In the genomic region with DNA sequence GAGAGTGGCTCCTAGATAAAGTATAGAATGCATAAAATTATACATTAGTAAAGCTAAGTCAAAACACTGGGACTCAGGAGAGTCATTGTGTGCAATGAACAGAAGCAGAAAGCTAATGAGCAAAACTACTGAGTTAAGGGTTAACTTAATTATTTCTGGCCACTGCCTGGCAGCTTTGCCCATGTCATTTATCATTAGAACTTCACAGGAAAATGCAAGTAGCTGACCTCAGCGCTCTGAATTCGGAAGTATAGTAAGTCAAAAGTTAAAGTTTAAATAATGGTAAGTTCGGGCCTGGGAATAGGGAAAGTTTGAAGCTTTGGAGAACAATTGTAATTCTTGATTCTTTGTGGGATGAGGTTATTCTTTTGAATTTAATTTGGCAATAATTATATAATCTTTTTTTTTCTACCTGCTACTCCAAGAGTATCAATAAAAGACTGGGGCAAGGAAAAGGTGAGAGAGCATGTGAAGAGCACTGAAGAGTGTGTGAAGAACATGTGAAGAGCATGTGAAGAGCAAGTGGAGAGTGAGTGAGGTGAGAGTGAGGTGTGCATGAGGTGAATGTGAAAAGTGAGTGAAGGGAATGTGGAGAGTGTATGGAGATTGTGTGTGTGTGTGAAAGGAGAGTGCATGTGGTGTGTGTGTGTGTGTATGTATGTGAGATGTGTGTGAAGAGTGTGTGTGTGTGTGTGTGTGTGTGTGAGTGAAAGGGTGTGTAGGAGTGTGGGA, we compare ENCODE assay signal across 29 mouse cellular contexts. TPM values are rescaled to one million over a fixed set of nuclear protein-coding genes. Genes with fewer than 3 reads are reported as not detected.
A peak's percentile ranks its signal among the peaks of the same experiment; 100 is the strongest.
DNase-seq lines count a peak whose midpoint lies in the region; ATAC-seq lines count a peak whose summit lies in the region.
"Had no signal": no experiment of that assay in that cellular context is flagged by ENCODE, and none has a peak within 500 bp of the region (broad histone marks: within the 10 kb centered on the region; RNA-seq: fewer than 3 reads in every experiment).

No protein-coding gene starts in this region.

- peaks cover 26% of the 10 kb centered on the region for H3K36me3 ChIP-seq in hindbrain, embryonic 16.5 days (ENCODE audit: control insufficient read depth, insufficient read depth, low read length)

- ATAC-seq in hindbrain, embryonic 16.5 days = no peak
- ATAC-seq: forebrain, embryonic 14.5 days; liver, embryonic 12.5 days; midbrain, embryonic 13.5 days had no signal

- no peaks in the 10 kb centered on the region for H3K9me3 ChIP-seq in hindbrain, embryonic 16.5 days (ENCODE audit: control insufficient read depth, low read length)
- H3K9me3 ChIP-seq: embryonic facial prominence, embryonic 12.5 days; hindbrain, embryonic 12.5 days; limb, embryonic 13.5 days; liver, embryonic 12.5 days; midbrain, embryonic 13.5 days had no signal

- H3K4me2 ChIP-seq in hindbrain, embryonic 16.5 days (ENCODE audit: low read length) = no peak overlapping the region
- H3K4me2 ChIP-seq: embryonic facial prominence, embryonic 12.5 days; heart, embryonic 11.5 days; hindbrain, embryonic 12.5 days; limb, embryonic 13.5 days; liver, embryonic 12.5 days; midbrain, embryonic 13.5 days had no signal

- H3K27me3 ChIP-seq in hindbrain, embryonic 16.5 days (replicated peaks; ENCODE audit: control insufficient read depth, insufficient read depth, low read length) = no peaks in the 10 kb centered on the region
- H3K27me3 ChIP-seq: CH12.LX; embryonic facial prominence, embryonic 12.5 days; hindbrain, embryonic 12.5 days; limb, embryonic 13.5 days; liver, embryonic 12.5 days; midbrain, embryonic 13.5 days had no signal

- H3K9ac ChIP-seq in hindbrain, embryonic 16.5 days (ENCODE audit: low read depth, low read length) = no peak overlapping the region
- H3K9ac ChIP-seq: embryonic facial prominence, embryonic 12.5 days; hindbrain, embryonic 12.5 days; limb, embryonic 13.5 days; liver, embryonic 12.5 days; midbrain, embryonic 13.5 days had no signal

- WGBS in hindbrain, embryonic 16.5 days = 46% methylated on average over 3 of the region's 3 CpGs

- H3K27ac ChIP-seq in hindbrain, embryonic 16.5 days (ENCODE audit: low read depth, low read length) = no peak overlapping the region
- H3K27ac ChIP-seq: embryonic facial prominence, embryonic 12.5 days; hindbrain, embryonic 12.5 days; limb, embryonic 13.5 days; liver, embryonic 12.5 days; midbrain, embryonic 13.5 days had no signal

- no peaks in the 10 kb centered on the region for H3K4me1 ChIP-seq in hindbrain, embryonic 16.5 days (ENCODE audit: control insufficient read depth, insufficient read depth, low read depth, low read length)
- H3K4me1 ChIP-seq: embryonic facial prominence, embryonic 12.5 days; hindbrain, embryonic 12.5 days; limb, embryonic 13.5 days; liver, embryonic 12.5 days; midbrain, embryonic 13.5 days had no signal

- peak; percentile 16 for DNase-seq in heart, adult 11 months
- no peak for DNase-seq in heart, adult 9 months (ENCODE audit: low spot score in 2 of 2)
- peak; percentile 16 for DNase-seq in retina, embryonic 14.5 days (ENCODE audit: low spot score)
- no peak for DNase-seq in retina, postnatal 1 day
- peak; percentile 27 for DNase-seq in kidney, postnatal 10 days
- no peak for DNase-seq in thymus, postnatal 0 days (ENCODE audit: low spot score)
- no peak for DNase-seq in right cerebral cortex, postnatal 14 days
- DNase-seq: adrenal gland, postnatal 25 days; cerebellum, adult 11-12 months; cerebellum, adult 9-11 months; embryo, embryonic 11 days; gastrocnemius, postnatal 14 days; heart, postnatal 36 days; lung, postnatal 10 days; spleen, adult 18-20 months; thymus, postnatal 25 days had no signal

- no peak overlapping the region for H3K4me3 ChIP-seq in hindbrain, embryonic 16.5 days (ENCODE audit: low read length)
- H3K4me3 ChIP-seq: embryonic facial prominence, embryonic 12.5 days; hindbrain, embryonic 12.5 days; limb, embryonic 13.5 days; liver, embryonic 12.5 days; midbrain, embryonic 13.5 days had no signal

RNA-seq across cellular contexts. Expression of gene Zmpste24, which starts 20.0 kb away (rescaled TPM):
- polyA plus RNA-seq in thymus, postnatal 0 days (2015; fragmentation: Nextera tagmentation; extraction: Ambion mirVana) = 49.0 and 50.2 TPM in 2 replicates
- polyA plus RNA-seq in hindbrain, embryonic 16.5 days (2015; fragmentation: Nextera tagmentation; extraction: Ambion mirVana) = 26.6 and 28.3 TPM in 2 replicates

RNA-seq across cellular contexts. Expression of gene Tmco2, which starts 30.9 kb away (rescaled TPM):
- polyA plus RNA-seq in thymus, postnatal 0 days (2015; fragmentation: Nextera tagmentation; extraction: Ambion mirVana) = not detected in 2 replicates
- polyA plus RNA-seq in hindbrain, embryonic 16.5 days (2015; fragmentation: Nextera tagmentation; extraction: Ambion mirVana) = not detected in 2 replicates
- polyA plus RNA-seq: C2C12; embryonic facial prominence, embryonic 12.5 days; forebrain, embryonic 14.5 days; heart, embryonic 11.5 days; heart, embryonic 16.5 days; hindbrain, embryonic 12.5 days; limb, embryonic 13.5 days; liver, embryonic 12.5 days; midbrain, embryonic 13.5 days; neural tube, embryonic 14.5 days; stomach, embryonic 16.5 days had no signal

RNA-seq across cellular contexts. Expression of gene Col9a2, which starts 38.9 kb away (rescaled TPM):
- 0.20 and 0.41 TPM in 2 replicates for polyA plus RNA-seq in thymus, postnatal 0 days (2015; fragmentation: Nextera tagmentation; extraction: Ambion mirVana)
- polyA plus RNA-seq in hindbrain, embryonic 16.5 days (2015; fragmentation: Nextera tagmentation; extraction: Ambion mirVana) = 15.4 and 19.3 TPM in 2 replicates
- polyA plus RNA-seq: C2C12 had no signal

Comparison
In these comparisons a context has a peak if more than half of its experiments do, and no peak if none do; other contexts are left out.
1. DNase-seq: peak in heart, adult 11 months (single experiment), retina, embryonic 14.5 days (single experiment) and kidney, postnatal 10 days (single experiment); none in heart, adult 9 months (0 of 2), retina, postnatal 1 day (single experiment), thymus, postnatal 0 days (single experiment) and right cerebral cortex, postnatal 14 days (single experiment).
2. RNA of gene Col9a2, which starts 38.9 kb away (polyA plus RNA-seq): 15.4 to 19.3 TPM in hindbrain, embryonic 16.5 days; 0.20 to 0.41 TPM in thymus, postnatal 0 days; every median in the first group is over 10 times any median in the second.